Mouse (Mus musculus): ENCODE data around the gene Ubxn11.
A peak's percentile ranks its signal among the peaks of the same experiment; 100 is the strongest.

The Ubxn11 gene

DNA sequence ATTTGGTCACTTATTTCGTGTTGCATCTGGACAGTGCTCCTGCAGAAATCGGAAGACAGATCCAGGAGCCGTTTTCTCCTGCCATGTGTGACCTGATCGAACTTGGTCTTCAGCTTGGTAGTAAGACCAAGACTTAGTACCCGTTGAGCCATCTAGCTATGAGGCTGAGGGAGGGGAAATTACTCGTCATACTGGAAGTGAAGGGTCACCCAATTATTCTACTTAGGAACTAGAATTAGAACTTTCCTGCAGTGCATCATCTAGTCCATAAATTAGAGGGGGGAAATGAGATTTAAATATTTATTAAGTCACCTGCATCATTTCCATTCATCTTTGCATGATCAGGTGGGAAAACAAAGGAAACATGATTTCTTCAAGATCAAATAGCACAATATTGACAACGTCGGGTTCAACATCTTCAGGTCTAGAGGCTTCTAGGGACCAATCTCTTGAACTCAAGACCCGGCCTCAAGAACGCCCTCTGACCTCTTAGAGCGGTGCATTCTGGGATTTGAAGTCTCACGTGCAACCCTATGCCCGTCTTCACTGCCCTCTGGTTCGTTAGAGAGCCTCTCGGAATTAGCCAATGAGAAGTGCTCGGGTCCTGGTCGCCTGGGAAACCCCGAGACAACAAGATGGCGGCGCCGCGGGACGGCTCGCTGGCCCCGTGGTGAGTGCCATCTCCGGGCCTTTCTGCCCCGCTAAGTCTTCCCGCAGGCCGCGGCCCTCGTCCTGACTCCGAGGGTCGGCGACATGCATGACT is at the start of gene Ubxn11:
Gene Ubxn11 (plus strand): TSS at position 592 of the 763 bp plus-strand sequence.
- DNase-seq (ENCODE audit: low spot score in 2 of 2): peak; percentile 86 to 94

DNA sequence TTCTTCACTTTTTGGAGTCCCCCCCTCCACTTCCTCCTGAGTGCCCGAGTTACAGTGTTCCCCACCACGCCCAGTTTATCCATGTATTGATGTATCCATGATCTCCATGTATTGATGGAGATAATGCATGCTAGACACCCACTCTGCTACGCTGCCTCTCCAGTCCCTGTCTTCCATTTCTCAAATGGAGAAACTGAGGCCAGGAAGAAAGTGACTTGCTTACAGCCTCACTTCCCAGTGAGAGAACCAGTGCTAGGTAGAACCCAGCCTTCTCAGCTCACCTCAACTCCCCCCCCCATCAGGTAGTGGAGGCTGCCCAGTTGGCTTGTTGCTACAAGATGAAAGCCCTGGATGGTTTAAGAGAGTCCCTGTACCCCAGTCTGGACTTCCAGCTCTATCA is 48.8 kb upstream of the Ubxn11 start, which contains the start of gene Zfp683:
Gene Zfp683 (plus strand): TSS at position 301 of the 400 bp plus-strand sequence.
- no peak for DNase-seq (ENCODE audit: low spot score in 2 of 2)

DNA sequence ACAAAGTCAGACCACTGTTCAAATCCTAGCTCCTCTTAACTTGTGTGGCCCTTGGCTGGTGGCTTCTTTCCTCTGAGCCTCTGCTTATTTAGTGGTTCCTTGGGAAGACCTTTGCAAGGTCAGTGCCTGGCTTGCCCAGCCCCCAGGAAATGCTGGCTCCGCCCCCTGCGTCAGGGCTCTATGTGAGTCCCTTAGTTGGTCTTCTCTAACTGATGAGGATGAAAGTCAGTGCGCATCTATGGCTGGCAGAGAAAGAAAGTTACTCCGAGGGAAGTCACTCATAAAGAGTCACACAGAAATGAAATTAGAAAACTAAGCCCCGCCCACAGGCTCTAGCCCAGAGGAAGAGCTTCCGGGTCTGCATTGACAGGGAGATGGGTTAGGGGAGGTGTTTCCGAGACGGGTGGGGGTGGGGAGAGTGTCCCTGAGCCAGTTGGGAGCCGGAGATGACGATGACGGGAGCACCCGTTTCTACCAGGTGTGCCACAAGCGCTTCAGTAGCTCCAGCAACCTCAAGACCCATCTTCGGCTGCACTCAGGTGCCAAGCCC is 44.1 kb upstream of the Ubxn11 start:
- no peak for DNase-seq (ENCODE audit: low spot score in 2 of 2)

DNA sequence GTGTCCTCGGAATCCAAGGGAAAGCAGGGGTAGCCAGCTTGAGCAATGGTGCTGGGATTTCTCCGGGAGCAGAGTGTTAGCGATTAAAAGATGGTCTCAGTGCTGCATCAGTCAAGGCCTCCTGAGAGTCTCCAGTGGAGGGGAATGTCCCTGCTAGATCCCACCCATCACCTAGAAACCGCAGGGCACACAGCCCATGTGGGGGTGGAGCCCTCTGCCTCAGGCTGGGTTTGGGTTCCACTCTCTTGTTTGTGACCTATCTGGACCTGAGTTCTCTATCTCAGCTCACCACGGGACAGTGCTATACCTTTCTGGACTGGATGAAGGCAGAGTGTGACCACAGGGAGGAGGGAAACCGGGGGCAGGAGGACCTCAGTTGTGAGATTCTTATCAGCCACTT is 43.5 kb upstream of the Ubxn11 start:
- no peak for DNase-seq (ENCODE audit: low spot score in 2 of 2)

DNA sequence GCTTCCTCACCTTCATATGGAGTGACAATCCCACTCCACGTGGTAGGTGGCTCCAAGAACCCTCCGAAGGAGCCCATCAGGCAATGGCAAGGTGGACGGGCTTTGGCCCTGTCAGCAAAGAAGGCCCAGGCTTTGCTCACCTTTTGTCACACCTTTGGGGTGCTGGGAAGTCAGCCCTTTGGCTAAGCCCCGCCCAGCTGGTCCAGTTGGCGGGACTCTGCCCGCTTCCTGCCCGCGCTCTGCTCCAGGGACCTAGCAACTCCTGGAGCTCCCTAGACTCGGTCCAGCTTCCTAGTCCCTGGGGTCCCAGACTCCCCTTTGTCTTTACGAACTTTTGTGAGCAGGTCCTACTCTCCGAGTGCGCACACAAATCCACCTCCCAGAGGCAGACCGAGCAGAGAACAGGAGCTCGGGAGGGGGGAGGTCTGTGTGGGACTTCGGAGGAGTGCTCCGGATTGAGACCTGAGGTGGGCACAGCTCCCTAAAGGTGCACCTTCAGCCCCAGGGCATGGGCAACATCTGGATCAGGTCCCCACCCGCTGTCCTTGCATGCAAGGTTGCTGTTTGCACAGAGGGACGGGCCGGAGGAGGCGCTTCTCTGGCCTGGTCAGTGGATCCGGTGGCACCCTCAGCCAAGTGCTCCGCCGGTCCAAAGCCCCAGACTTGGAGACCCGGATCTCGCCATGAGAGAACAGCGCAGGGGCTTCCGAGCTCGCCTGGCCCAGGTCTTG is 42.1 kb upstream of the Ubxn11 start, which contains the start of gene Crybg2:
Gene Crybg2 (plus strand): TSS at position 681 of the 731 bp plus-strand sequence.
- DNase-seq (ENCODE audit: low spot score in 2 of 2): no peak

DNA sequence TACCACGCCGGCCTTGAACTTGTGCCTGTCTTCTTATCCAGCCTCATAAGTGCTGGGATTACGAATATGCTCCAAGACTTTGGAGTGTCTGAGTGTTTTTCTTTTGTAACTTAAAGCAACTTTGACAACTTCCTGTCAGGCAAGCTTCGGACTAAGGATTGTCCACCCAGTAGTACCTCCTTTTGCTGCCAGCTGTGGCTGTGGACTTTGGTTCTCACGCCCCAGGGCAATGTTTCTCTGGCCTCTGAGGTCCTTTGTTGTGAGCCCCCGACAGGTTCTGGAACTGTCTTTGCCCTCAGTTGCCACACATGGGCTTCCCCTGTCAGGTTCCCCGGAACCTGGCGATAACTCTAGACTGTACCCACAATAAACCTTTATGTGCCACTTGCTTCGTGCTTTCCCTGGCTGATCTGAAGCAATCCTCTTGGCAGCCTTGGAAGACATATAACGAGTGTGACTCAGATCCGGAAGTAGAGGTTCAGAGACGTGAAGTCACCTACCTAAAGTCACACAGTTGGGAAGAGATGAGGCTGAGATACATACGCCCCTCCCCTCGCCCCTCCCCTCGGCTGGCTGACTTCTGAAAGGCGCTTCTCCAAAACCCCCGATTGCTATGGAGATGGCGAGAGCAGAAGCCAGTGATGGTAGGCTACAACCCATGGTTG is 41.1 kb upstream of the Ubxn11 start:
- no peak for DNase-seq (ENCODE audit: low spot score in 2 of 2)

DNA sequence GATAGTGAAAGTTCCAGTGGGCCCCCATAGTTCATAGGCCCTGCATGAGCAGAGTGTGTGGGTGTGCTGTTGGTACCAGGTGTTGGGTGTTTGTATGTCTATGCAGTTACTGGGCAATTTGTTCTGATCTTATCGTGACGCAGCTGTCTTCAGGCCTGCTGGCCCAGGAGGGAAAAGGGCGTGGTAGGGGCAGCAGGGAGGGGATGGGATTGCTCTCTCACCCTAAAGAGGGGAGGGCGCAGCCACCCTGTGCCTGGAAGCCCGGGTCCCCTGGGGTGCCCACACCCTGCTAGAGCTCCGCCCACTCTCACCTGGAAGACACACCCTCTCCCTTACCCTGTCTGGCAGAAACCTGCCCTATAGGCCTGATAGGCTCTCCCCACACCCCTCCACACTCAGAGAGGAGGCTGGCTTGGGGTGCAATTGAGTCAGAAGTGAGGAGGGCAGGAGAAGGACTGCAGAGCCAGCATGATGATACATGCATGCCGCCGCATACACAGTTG is 40.4 kb upstream of the Ubxn11 start:
- no peak for DNase-seq (ENCODE audit: low spot score in 2 of 2)

DNA sequence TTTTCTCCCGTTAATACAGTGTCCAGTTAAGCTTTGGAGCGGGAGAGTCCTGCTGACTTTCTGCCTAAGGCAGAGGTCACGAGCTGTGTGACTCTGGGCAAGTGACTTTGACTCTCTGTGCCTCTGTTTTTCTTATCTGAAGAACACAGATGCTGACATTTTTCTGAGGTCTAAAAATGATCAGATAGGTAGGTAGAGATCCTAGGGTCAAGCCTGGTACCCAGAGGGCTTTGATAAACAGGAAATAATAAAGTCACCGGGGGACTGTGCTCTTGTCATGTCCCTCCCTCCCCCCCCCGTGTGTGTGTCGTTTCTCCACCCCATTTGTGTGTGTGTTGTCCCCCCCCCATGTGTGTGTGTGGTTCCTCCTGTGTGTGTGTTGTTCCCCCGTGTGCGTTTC is 39.8 kb upstream of the Ubxn11 start:
- DNase-seq (ENCODE audit: low spot score in 2 of 2): no peak

DNA sequence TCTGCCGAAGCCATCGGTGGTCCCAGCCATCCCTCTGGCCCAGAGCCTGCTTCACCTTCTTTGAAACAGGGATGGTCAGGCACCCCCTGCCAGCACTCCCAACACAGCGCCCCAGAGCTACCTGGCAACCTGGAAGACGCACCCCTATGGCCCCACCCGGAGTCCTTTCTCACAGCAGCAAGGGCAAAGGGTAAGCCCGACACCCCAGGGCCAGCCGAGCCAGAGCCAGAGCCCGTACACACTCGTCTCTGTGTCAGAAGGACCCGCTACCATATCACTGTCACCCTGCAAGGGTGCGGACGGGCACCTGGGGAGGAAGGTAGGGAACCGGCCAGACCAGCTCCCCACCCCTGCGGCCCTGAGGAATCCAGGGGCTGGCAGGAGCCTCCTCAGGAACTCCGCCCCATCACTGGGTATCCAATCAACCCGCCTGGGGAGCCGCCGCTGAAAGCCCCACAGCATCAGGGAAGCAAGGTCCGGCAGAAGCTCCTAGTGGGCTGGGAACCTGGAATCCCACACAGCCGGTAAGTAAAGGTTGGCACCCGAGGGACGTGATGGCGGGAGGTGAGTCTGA is 36.9 kb upstream of the Ubxn11 start:
- DNase-seq (ENCODE audit: low spot score in 2 of 2): no peak

DNA sequence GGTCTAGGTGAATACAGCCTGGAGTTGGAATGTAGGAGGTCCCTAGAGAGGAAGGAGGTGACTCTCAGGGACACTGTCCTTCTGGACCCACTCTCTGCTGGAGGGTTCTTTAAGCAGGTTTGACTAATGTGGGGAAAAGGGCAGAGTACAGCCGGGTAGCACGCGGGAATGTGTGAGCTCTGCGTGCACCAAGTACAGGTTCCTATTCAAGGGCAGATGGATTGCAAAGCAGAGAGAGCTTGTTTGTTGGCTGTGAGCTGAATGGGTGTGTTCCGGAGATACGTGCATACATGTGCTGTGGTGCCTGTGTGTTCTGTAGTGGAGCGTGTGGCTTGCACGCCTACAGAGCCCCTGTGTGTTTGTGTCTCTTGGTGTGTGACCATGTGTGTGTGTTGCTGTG is 35.0 kb upstream of the Ubxn11 start:
- no peak for DNase-seq (ENCODE audit: low spot score in 2 of 2)

DNA sequence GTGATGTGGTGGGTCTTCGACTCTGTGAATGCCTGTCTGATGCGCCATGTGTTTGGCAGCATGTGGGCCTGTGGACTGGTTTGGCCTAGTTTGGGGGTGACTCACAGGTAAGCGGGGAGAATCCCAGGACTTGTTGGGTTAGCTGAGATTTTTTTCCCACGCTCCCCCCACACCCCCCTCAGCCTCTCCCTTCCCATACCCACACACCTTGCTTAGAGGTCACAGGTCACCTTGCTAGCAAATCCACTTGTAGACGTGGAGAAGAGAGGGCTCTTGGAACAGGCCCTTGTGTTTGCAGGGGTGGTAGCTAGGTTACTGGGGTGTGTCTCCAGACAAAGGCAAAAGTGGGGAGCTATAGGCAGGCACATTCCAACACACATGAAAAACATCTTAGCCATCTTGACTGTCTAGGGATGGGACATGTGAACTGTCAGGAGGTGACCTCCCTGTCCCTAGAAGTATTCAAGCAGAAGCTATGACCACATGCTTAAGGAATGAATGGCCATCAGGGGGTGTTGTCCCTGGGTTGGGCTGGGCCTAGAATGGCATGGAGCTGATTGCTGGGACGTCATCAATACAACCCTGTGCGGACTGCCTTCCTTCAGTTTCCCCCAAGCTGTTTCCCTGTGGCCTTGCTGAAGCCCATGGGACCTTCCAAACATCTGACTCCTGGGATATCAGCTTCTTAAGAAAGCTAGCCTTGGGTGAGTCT is 34.4 kb upstream of the Ubxn11 start:
- no peak for DNase-seq (ENCODE audit: low spot score in 2 of 2)

DNA sequence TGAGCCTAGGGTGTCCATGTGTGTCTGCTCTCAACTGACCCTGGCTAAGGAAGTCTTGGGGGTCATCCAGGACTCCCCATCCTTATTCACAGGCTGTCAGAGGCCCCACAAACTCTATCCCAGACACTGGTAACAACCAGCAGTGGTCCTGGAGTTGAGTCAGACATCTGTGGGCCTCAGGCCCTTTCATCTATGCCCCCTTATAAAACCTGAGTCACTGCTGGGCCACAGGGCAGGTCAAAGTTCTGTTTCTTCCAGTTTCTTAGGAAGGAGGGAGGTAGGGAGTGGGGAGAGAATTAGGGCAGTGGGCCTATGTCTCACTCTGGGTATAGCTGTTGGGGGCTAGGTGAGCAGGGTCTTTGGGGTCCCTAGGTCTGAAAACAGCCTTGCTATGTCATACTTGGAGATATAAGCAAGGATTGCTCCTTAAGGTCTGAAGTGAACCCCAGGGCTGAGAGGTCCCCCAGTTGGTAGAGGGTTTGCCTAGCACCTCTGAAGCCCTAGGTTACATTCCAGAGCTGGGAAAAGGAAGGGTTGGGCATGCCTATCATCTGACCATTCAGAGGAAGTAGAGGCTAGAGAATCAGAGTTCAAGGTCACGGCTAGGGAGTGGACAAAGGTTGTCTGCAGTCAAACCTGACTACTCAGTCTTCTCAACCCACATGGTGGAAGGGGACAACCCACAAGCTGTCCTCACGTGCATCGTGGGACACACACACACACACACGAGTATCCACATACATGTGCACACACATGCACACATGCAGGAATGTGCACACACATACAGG is 33.4 kb upstream of the Ubxn11 start:
- no peak for DNase-seq (ENCODE audit: low spot score in 2 of 2)

DNA sequence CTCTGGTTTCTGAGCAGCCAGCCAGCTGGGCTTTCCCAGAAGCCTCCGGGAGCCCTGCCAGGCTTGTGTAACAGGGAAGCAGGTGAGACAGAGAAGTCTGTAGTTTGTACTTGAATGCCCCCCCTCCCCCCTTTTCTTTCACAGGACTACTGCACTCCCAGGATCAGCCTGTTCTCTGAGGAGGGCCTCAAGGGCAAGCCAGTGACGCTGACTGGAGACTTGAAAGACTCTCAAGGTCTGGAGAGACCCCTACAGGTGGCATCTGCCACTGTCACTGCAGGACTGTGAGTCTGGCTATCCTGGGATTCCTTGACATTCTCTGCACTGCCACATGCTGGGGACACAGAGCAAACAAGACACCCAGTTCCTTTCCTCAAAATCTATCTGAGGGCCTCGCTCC is 23.7 kb upstream of the Ubxn11 start:
- peak in 1 of 2 experiments; percentile 61 for DNase-seq (ENCODE audit: low spot score in 2 of 2)

DNA sequence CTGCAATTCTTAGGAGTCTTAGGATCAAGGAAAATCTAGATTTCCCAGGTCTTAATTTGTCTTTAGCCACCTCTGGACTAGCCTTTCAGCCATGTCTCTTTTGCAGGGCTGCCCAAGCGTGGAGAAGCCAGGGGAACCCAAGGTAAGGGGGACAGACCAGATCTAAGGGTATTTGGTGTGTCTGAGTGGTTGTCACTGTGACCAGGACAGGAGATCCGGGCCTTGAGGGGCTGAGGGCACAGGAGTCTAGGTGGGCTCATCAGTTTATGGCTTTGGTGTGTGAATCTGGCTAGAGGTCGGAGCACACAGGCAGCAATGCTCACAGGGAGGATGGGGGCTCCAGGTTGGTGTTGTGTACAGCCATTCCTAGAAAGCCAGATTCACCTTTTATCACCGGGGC is 21.7 kb upstream of the Ubxn11 start:
- DNase-seq (ENCODE audit: low spot score in 2 of 2): no peak

DNA sequence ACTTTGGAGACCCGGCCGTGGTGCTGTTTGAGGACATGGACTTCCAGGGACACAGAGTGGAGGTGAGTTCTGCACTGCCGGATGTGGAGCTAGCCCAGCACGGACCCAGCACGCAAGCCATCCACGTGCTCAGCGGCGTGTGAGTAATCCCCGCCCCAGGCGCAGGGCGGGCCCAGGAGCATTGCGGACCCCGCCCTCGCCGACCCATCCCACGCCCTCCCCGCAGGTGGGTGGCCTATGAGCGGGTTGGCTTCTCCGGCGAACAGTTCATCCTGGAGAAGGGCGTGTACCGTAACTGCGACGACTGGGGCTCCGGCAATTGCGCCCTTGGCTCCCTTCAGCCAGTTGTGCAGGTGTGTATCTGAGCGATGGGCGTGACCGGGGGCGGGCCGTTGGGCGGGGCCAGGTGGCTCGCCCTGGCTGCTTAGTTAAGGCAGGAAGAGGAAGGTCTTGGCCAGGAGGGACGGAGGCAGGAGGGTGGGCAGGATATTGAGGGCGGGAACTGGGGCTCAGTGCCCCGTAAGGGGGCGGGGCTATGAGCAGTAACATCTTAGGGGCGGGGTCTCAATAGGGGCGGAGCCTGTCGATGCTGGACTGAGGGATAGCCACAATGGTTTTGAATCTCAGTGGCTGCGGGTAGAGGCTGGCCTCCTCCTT is 20.5 kb upstream of the Ubxn11 start:
- peak; percentile 45 to 70 for DNase-seq (ENCODE audit: low spot score in 2 of 2)

DNA sequence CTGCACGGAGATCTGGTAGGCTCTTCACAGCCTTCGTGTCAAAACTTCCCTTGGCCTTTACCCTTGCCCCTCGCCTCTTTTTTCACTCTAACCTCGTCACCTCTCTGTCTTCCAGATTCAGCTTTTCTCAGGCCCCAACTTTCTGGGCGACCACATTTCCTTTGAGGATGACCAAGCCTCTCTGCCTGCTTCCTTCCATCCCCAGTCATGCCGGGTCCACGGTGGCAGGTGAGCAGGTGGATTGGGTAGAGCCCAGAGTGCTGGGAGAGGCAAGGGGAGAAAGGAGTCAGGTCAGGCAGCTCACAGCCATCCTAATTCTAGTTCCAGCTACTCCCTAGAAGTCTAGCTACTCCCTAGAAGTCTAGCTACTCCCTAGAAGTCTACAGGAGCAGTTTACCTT is 19.9 kb upstream of the Ubxn11 start:
- no peak for DNase-seq (ENCODE audit: low spot score in 2 of 2)

DNA sequence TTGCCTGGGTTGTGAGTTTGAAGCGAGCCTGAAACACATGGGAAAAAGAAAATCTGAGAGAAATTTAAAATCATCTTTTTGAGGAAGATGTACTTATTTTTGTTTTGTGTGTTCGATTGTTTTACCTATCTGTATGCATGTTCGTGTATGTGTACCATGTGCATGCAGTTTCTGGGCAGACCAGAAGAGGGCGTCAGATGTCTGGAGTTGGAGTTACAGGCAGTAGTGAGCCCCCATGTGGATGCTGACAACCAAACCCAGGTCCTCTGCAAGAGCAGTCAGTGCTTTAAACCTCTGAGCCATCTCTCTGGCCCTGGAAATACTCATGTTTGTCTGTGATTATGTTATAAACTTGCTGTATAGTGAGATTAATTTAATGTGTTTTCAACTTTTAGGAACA is 17.4 kb upstream of the Ubxn11 start:
- no peak for DNase-seq (ENCODE audit: low spot score in 2 of 2)

DNA sequence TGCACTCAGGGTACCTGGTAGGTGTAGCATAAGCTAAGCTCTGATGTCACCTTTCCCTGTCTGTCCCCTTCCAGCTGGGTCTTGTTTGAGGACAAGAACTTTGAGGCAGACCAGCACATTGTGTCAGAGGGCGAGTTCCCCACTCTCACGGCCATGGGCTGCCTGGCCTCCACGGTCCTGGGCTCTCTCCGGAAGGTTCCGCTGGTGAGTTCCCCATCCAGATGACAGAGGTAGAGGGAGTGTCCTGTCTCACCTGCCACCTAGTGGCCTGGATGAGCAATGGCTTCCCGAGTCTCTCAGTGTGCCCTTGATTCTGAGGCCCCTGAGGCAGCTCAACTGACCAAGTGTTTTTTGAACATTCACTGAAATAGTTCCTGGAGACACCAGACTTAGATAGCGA is 15.0 kb upstream of the Ubxn11 start:
- DNase-seq (ENCODE audit: low spot score in 2 of 2): no peak

DNA sequence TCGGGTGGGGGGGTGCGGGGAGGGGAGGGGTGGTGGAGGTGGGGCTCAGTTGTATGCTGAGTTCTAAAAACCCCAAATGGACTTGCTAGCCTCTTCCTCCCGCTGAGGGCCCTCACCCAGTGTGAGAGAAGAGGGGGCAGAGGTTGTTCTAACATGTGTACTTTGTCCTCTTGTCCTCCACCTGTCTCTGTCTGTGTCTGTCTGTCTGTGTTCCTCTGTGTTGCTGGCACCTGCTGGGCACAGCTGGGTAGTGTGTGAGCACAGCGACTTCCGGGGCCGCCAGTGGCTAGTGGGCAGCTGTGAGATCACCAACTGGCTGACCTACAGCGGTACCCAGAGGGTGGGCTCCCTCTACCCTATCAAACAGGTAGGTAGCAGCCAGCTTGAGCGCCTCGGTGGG is 13.3 kb upstream of the Ubxn11 start:
- no peak for DNase-seq (ENCODE audit: low spot score in 2 of 2)

All from left cerebral cortex, adult 9 months (tissue).